Mouse (Mus musculus) layer of hippocampus, adult 9-10 months (tissue): Measurements from ENCODE around the gene Tnrc6b.

Source experiments
- DNase-seq: peaks from one replicate; pipeline ENCODE4 v3.0.0; 2022; ENCODE audit warnings: low spot score

Gene Tnrc6b

GRCm38 (mm10) chr15:80739972-80740371 is 28.9 kb downstream of the Tnrc6b start:
- DNase-seq = no peak

- DNase-seq = no peak
These were observed 30.7 kb downstream of the Tnrc6b start for GRCm38 (mm10) chr15:80741836-80742235.

- DNase-seq = no peak
These were observed 31.9 kb downstream of the Tnrc6b start for GRCm38 (mm10) chr15:80742991-80743474.

- no peak for DNase-seq
These were observed 32.5 kb downstream of the Tnrc6b start for GRCm38 (mm10) chr15:80743606-80744005.

- no peak for DNase-seq
These were observed 33.7 kb downstream of the Tnrc6b start for GRCm38 (mm10) chr15:80744667-80745422.

GRCm38 (mm10) chr15:80748979-80749378 is 37.9 kb downstream of the Tnrc6b start:
- DNase-seq = no peak

GRCm38 (mm10) chr15:80753351-80753750 is 42.2 kb downstream of the Tnrc6b start:
- DNase-seq = no peak

- DNase-seq = no peak
These were observed 43.0 kb downstream of the Tnrc6b start for GRCm38 (mm10) chr15:80754103-80754502.

- no peak for DNase-seq
These were observed 48.3 kb downstream of the Tnrc6b start for GRCm38 (mm10) chr15:80759451-80759850.

- no peak for DNase-seq
These were observed 49.4 kb downstream of the Tnrc6b start for GRCm38 (mm10) chr15:80760504-80760903.

GRCm38 (mm10) chr15:80760935-80761334 is 49.8 kb downstream of the Tnrc6b start:
- no peak for DNase-seq

GRCm38 (mm10) chr15:80762621-80763020 is 51.5 kb downstream of the Tnrc6b start:
- no peak for DNase-seq

GRCm38 (mm10) chr15:80764666-80765065 is 53.6 kb downstream of the Tnrc6b start:
- no peak for DNase-seq

GRCm38 (mm10) chr15:80765381-80765780 is 54.3 kb downstream of the Tnrc6b start:
- DNase-seq = no peak

- DNase-seq = no peak
These were observed 57.1 kb downstream of the Tnrc6b start for GRCm38 (mm10) chr15:80768216-80768615.

GRCm38 (mm10) chr15:80771926-80772441 is 60.9 kb downstream of the Tnrc6b start:
- no peak for DNase-seq

GRCm38 (mm10) chr15:80774666-80775065 is 63.6 kb downstream of the Tnrc6b start:
- DNase-seq = no peak

GRCm38 (mm10) chr15:80779006-80779405 is 67.9 kb downstream of the Tnrc6b start:
- no peak for DNase-seq

GRCm38 (mm10) chr15:80780154-80780751 is 69.1 kb downstream of the Tnrc6b start:
- DNase-seq = no peak

GRCm38 (mm10) chr15:80781218-80781806 is 70.2 kb downstream of the Tnrc6b start:
- no peak for DNase-seq

GRCm38 (mm10) chr15:80784553-80784971 is 73.4 kb downstream of the Tnrc6b start:
- DNase-seq = no peak

GRCm38 (mm10) chr15:80785699-80786098 is 74.6 kb downstream of the Tnrc6b start:
- DNase-seq = no peak

GRCm38 (mm10) chr15:80787746-80788145 is 76.6 kb downstream of the Tnrc6b start:
- no peak for DNase-seq
